Mouse (Mus musculus): ENCODE data around the gene Pold1. TPM values are rescaled to one million over a fixed set of nuclear protein-coding genes. Genes with fewer than 3 reads are reported as not detected.

Pold1 gene
- polyA plus RNA-seq, 1 experiment = 14.2 TPM

GRCm38 (mm10) chr7:44549621-44550408 lies 1.2 kb upstream of the Pold1 start:
- H3K4me1 ChIP-seq (ENCODE audit: control insufficient read depth, insufficient read depth, low read length) = peaks cover 9% of the 10 kb centered on the region; the same call in 1 of the 2 replicates
- H3K36me3 ChIP-seq (ENCODE audit: control insufficient read depth, insufficient read depth, low read length) = peaks cover 6% of the 10 kb centered on the region
- H3K27me3 ChIP-seq (replicated peaks; ENCODE audit: control insufficient read depth, insufficient read depth, low read length) = no peaks in the 10 kb centered on the region
- 92% methylated on average over 23 of the region's 23 CpGs for WGBS
- no peak for TF ChIP-seq POLR2A (IDR thresholded peaks at IDR 0.05; ENCODE audit: low read depth, low read length)
- no peak for TF ChIP-seq CTCF (conservative IDR thresholded peaks at IDR 0.05; ENCODE audit: insufficient read depth, insufficient read length, low read depth, low read length)
- DNase-seq = no peak
- H3K27ac ChIP-seq (ENCODE audit: insufficient read depth, low read depth, low read length) = no peak overlapping the region
- no peak overlapping the region for H3K4me3 ChIP-seq (ENCODE audit: insufficient read depth, low read depth, low read length)

GRCm38 (mm10) chr7:44547725-44548124 lies 924 bp downstream of the Pold1 start:
- H3K4me3 ChIP-seq (ENCODE audit: insufficient read depth, low read depth, low read length) = no peak overlapping the region
- TF ChIP-seq POLR2A (IDR thresholded peaks at IDR 0.05; ENCODE audit: low read depth, low read length) = no peak
- no peak for TF ChIP-seq CTCF (conservative IDR thresholded peaks at IDR 0.05; ENCODE audit: insufficient read depth, insufficient read length, low read depth, low read length)
- no peak overlapping the region for H3K27ac ChIP-seq (ENCODE audit: insufficient read depth, low read depth, low read length)
- WGBS = 16% methylated on average over 5 of the region's 5 CpGs
- H3K36me3 ChIP-seq (ENCODE audit: control insufficient read depth, insufficient read depth, low read length) = peaks cover 6% of the 10 kb centered on the region
- no peaks in the 10 kb centered on the region for H3K27me3 ChIP-seq (replicated peaks; ENCODE audit: control insufficient read depth, insufficient read depth, low read length)
- DNase-seq = no peak
- 0 out of 2 replicates have a peak, but pooled peaks cover 2% of the 10 kb centered on the region for H3K4me1 ChIP-seq (ENCODE audit: control insufficient read depth, insufficient read depth, low read length)

DNA sequence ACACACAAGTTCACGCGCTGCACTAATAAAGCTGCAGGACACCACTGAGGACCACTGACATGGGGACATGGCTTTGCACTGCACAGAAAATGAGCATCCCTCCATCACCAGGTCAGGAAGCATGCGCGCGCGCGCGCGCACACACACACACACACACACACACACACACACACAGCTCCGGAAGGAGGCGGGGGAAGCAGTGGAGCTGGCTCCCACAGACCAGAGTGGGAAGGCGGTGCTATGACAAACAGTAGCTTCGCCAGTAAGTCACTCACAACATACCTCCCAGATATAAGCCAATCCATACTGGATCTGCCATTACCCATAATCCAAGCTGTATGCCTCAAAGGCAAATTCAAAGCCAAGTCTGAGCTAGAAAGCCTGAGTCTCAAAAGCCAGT lies 1.6 kb downstream of the Pold1 start:
- 92% methylated on average over 13 of the region's 13 CpGs for WGBS
- peaks cover 6% of the 10 kb centered on the region for H3K36me3 ChIP-seq (ENCODE audit: control insufficient read depth, insufficient read depth, low read length)

GRCm38 (mm10) chr7:44546274-44546673 lies 2.4 kb downstream of the Pold1 start:
- DNase-seq = no peak
- H3K27ac ChIP-seq (ENCODE audit: insufficient read depth, low read depth, low read length) = no peak overlapping the region
- H3K4me3 ChIP-seq (ENCODE audit: insufficient read depth, low read depth, low read length) = no peak overlapping the region
- 96% methylated on average over 3 of the region's 3 CpGs for WGBS
- no peaks in the 10 kb centered on the region for H3K4me1 ChIP-seq (ENCODE audit: control insufficient read depth, insufficient read depth, low read length)
- peaks cover 2% of the 10 kb centered on the region for H3K36me3 ChIP-seq (ENCODE audit: control insufficient read depth, insufficient read depth, low read length)
- H3K27me3 ChIP-seq (replicated peaks; ENCODE audit: control insufficient read depth, insufficient read depth, low read length) = no peaks in the 10 kb centered on the region
- TF ChIP-seq CTCF (conservative IDR thresholded peaks at IDR 0.05; ENCODE audit: insufficient read depth, insufficient read length, low read depth, low read length) (no peak), POLR2A (IDR thresholded peaks at IDR 0.05; ENCODE audit: low read depth, low read length) (no peak)

More for the DNA sequence above, 1.6 kb downstream of the Pold1 start:
- Histone ChIP-seq H3K27ac (ENCODE audit: insufficient read depth, low read depth, low read length) (no peak overlapping the region), H3K4me1 (ENCODE audit: control insufficient read depth, insufficient read depth, low read length) (no peaks in the 10 kb centered on the region), H3K27me3 (replicated peaks; ENCODE audit: control insufficient read depth, insufficient read depth, low read length) (no peaks in the 10 kb centered on the region), H3K4me3 (ENCODE audit: insufficient read depth, low read depth, low read length) (no peak overlapping the region)
- DNase-seq = no peak
- no peak for TF ChIP-seq POLR2A (IDR thresholded peaks at IDR 0.05; ENCODE audit: low read depth, low read length)
- no peak for TF ChIP-seq CTCF (conservative IDR thresholded peaks at IDR 0.05; ENCODE audit: insufficient read depth, insufficient read length, low read depth, low read length)

GRCm38 (mm10) chr7:44543071-44543470 lies 5.6 kb downstream of the Pold1 start:
- DNase-seq = no peak
- Histone ChIP-seq H3K4me3 (ENCODE audit: insufficient read depth, low read depth, low read length) (no peak overlapping the region), H3K36me3 (ENCODE audit: control insufficient read depth, insufficient read depth, low read length) (no peaks in the 10 kb centered on the region), H3K27ac (ENCODE audit: insufficient read depth, low read depth, low read length) (no peak overlapping the region), H3K4me1 (ENCODE audit: control insufficient read depth, insufficient read depth, low read length) (no peaks in the 10 kb centered on the region), H3K27me3 (replicated peaks; ENCODE audit: control insufficient read depth, insufficient read depth, low read length) (no peaks in the 10 kb centered on the region)
- 79% methylated on average over 12 of the region's 12 CpGs for WGBS
- TF ChIP-seq CTCF (conservative IDR thresholded peaks at IDR 0.05; ENCODE audit: insufficient read depth, insufficient read length, low read depth, low read length) (no peak), POLR2A (IDR thresholded peaks at IDR 0.05; ENCODE audit: low read depth, low read length) (no peak)

DNA sequence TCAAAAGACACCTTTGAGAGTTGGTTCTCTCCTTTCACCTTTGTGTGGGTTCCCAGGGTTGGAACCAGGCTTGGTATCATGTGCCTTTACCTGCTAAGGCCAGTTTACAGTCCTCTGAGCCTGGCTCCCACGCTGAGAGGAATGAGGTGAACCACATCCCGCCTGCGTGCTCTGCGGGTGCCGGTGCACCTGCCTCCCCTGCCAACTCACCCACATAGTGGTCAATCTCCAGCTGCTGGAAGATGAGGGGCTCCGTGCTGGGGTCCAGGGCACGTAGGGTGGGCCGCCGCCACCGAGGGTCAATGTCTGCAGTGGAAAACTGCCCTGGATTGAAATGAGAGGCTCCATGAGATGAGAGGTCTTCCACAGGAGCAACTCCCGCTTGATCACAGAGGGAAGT lies 6.1 kb downstream of the Pold1 start:
- TF ChIP-seq CTCF (conservative IDR thresholded peaks at IDR 0.05; ENCODE audit: insufficient read depth, insufficient read length, low read depth, low read length) = no peak
- TF ChIP-seq POLR2A (IDR thresholded peaks at IDR 0.05; ENCODE audit: low read depth, low read length) = no peak
- H3K36me3 ChIP-seq (ENCODE audit: control insufficient read depth, insufficient read depth, low read length) = no peaks in the 10 kb centered on the region
- no peaks in the 10 kb centered on the region for H3K27me3 ChIP-seq (replicated peaks; ENCODE audit: control insufficient read depth, insufficient read depth, low read length)
- H3K4me3 ChIP-seq (ENCODE audit: insufficient read depth, low read depth, low read length) = no peak overlapping the region
- no peak overlapping the region for H3K27ac ChIP-seq (ENCODE audit: insufficient read depth, low read depth, low read length)
- no peak for DNase-seq
- WGBS = 94% methylated on average over 11 of the region's 11 CpGs
- H3K4me1 ChIP-seq (ENCODE audit: control insufficient read depth, insufficient read depth, low read length) = no peaks in the 10 kb centered on the region

GRCm38 (mm10) chr7:44538756-44539624 lies 9.7 kb downstream of the Pold1 start:
- TF ChIP-seq CTCF (conservative IDR thresholded peaks at IDR 0.05; ENCODE audit: insufficient read depth, insufficient read length, low read depth, low read length) = no peak
- Histone ChIP-seq H3K27me3 (replicated peaks; ENCODE audit: control insufficient read depth, insufficient read depth, low read length) (no peaks in the 10 kb centered on the region), H3K4me1 (ENCODE audit: control insufficient read depth, insufficient read depth, low read length) (no peaks in the 10 kb centered on the region), H3K27ac (ENCODE audit: insufficient read depth, low read depth, low read length) (no peak overlapping the region), H3K4me3 (ENCODE audit: insufficient read depth, low read depth, low read length) (no peak overlapping the region), H3K36me3 (ENCODE audit: control insufficient read depth, insufficient read depth, low read length) (no peaks in the 10 kb centered on the region)
- DNase-seq = no peak
- 93% methylated on average over 41 of the region's 41 CpGs for WGBS
